Mouse (Mus musculus) B cell, adult 2 months (primary cell): Measurements from ENCODE around the gene 9430097D07Rik.

Experiments used
- DNase-seq, 2 experiments: peaks; one replicate each; pipeline ENCODE4 v3.0.0; 2022

9430097D07Rik gene

GRCm38 (mm10) chr2:32575586-32576160 lies at the start of gene 9430097D07Rik:
Gene 9430097D07Rik, minus strand, starts transcription at chr2:32575684.
- DNase-seq = peak; percentile 48 to 49

GRCm38 (mm10) chr2:32624111-32624748 lies 48.7 kb upstream of the 9430097D07Rik start:
- no peak for DNase-seq

- DNase-seq = no peak
Measured at GRCm38 (mm10) chr2:32621517-32621859, 46.0 kb upstream of the 9430097D07Rik start, which contains the start of gene Ak1. Gene Ak1, plus strand, starts transcription at chr2:32621758.

GRCm38 (mm10) chr2:32620682-32621516 lies 45.4 kb upstream of the 9430097D07Rik start:
- DNase-seq = no peak

GRCm38 (mm10) chr2:32618051-32618450 lies 42.6 kb upstream of the 9430097D07Rik start:
- DNase-seq = no peak

- DNase-seq = peak; percentile 37 to 38
Measured at GRCm38 (mm10) chr2:32617601-32618000, 42.1 kb upstream of the 9430097D07Rik start.

- DNase-seq = no peak
Measured at GRCm38 (mm10) chr2:32617109-32617508, 41.6 kb upstream of the 9430097D07Rik start.

- DNase-seq = no peak
Measured at GRCm38 (mm10) chr2:32612274-32612673, 36.8 kb upstream of the 9430097D07Rik start.

GRCm38 (mm10) chr2:32610610-32611229 lies 35.2 kb upstream of the 9430097D07Rik start:
- DNase-seq = peak; percentile 48

- no peak for DNase-seq
Measured at GRCm38 (mm10) chr2:32608778-32609435, 33.4 kb upstream of the 9430097D07Rik start.

GRCm38 (mm10) chr2:32608141-32608777 lies 32.8 kb upstream of the 9430097D07Rik start:
- DNase-seq = peak; percentile 66 to 72

- DNase-seq = peak; percentile 55 to 57
Measured at GRCm38 (mm10) chr2:32607262-32607947, 31.9 kb upstream of the 9430097D07Rik start.

- DNase-seq = peak; percentile 86 to 87
Measured at GRCm38 (mm10) chr2:32606161-32607142, 31.0 kb upstream of the 9430097D07Rik start.

- no peak for DNase-seq
Measured at GRCm38 (mm10) chr2:32604631-32605030, 29.1 kb upstream of the 9430097D07Rik start.

- peak; percentile 92 for DNase-seq
Measured at GRCm38 (mm10) chr2:32602600-32603054, 27.1 kb upstream of the 9430097D07Rik start.

- DNase-seq = peak; percentile 40 to 41
Measured at GRCm38 (mm10) chr2:32601417-32602065, 26.1 kb upstream of the 9430097D07Rik start.

- no peak for DNase-seq
Measured at GRCm38 (mm10) chr2:32599409-32599808, 23.9 kb upstream of the 9430097D07Rik start, which contains the start of gene St6galnac6. Gene St6galnac6, plus strand, starts transcription at chr2:32599709.

- no peak for DNase-seq
Measured at GRCm38 (mm10) chr2:32598506-32598905, 23.0 kb upstream of the 9430097D07Rik start.

- no peak for DNase-seq
Measured at GRCm38 (mm10) chr2:32597699-32598098, 22.2 kb upstream of the 9430097D07Rik start.
